Mouse (Mus musculus) frontal cortex, postnatal 25 days (tissue): ENCODE results near the gene Rab42.
A peak's percentile ranks its signal among the peaks of the same experiment; 100 is the strongest.

Source experiments
- DNase-seq, 2 experiments: peaks; one replicate each; pipeline ENCODE4 v3.0.0; 2022; ENCODE audit warnings: low spot score in 2 of 2

Rab42 gene

GRCm38 (mm10) chr4:132273166-132273565 is 30.0 kb downstream of the Rab42 start:
- DNase-seq: no peak

- DNase-seq: peak; percentile 68 to 76
Observed at GRCm38 (mm10) chr4:132269740-132270560, 33.2 kb downstream of the Rab42 start.

- no peak for DNase-seq
Observed at GRCm38 (mm10) chr4:132268871-132269739, 34.1 kb downstream of the Rab42 start.

- DNase-seq: no peak
Observed at GRCm38 (mm10) chr4:132266835-132267349, 36.3 kb downstream of the Rab42 start.

- DNase-seq: no peak
Observed at GRCm38 (mm10) chr4:132263313-132263712, 39.9 kb downstream of the Rab42 start.

GRCm38 (mm10) chr4:132262358-132262616 is 40.9 kb downstream of the Rab42 start:
- DNase-seq: no peak

GRCm38 (mm10) chr4:132261514-132262357 is 41.4 kb downstream of the Rab42 start, which contains the start of gene Gmeb1:
Gene Gmeb1, minus strand, starts transcription at chr4:132261602.
- peak; percentile 46 to 49 for DNase-seq

- DNase-seq: no peak
Observed at GRCm38 (mm10) chr4:132260404-132261379, 42.5 kb downstream of the Rab42 start.

- no peak for DNase-seq
Observed at GRCm38 (mm10) chr4:132259248-132259647, 43.9 kb downstream of the Rab42 start.

- DNase-seq: no peak
Observed at GRCm38 (mm10) chr4:132256384-132256783, 46.8 kb downstream of the Rab42 start.

GRCm38 (mm10) chr4:132254986-132255385 is 48.2 kb downstream of the Rab42 start:
- DNase-seq: no peak

GRCm38 (mm10) chr4:132253622-132254021 is 49.6 kb downstream of the Rab42 start:
- DNase-seq: no peak

- DNase-seq: no peak
Observed at GRCm38 (mm10) chr4:132253128-132253527, 50.1 kb downstream of the Rab42 start.
